Mouse (Mus musculus): ENCODE measurements around the gene Pnkd. TPM values are rescaled to one million over a fixed set of nuclear protein-coding genes. Genes with fewer than 3 reads are reported as not detected.
"Not testable (repeated sequence)": the region's sequence is repeated elsewhere in the genome, so short reads cannot be mapped to it uniquely, and the experiment has no call there.

Pnkd gene
- polyA plus RNA-seq, 1 experiment: 201 TPM

DNA sequence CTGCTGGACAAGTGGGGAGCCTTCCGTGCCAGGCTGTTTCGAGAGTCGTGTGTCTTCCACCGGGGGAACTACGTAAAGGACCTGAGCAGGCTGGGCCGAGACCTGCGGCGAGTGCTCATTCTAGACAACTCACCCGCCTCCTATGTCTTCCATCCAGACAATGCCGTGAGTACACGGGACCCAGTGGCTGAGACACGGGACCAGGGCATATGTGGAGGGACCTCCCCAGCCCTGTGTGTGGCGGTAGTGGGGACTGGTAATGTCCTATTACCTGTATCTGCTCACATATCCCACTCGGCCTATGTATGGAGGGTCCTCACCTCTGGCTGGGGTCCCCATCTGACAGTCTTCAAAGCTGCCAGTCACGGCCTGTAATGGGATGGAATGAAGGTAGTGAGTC lies 110.1 kb downstream of the Pnkd start:
- Histone ChIP-seq H3K27ac (ENCODE audit: insufficient read depth, low read length) (no peak overlapping the region), H3K4me1 (ENCODE audit: control insufficient read depth, insufficient read depth, low read length) (no peaks in the 10 kb centered on the region), H3K4me3 (replicated peaks; ENCODE audit: insufficient read depth, low read depth, low read length) (no peak overlapping the region), H3K27me3 (ENCODE audit: control insufficient read depth, insufficient read depth, low read length) (no peaks in the 10 kb centered on the region)
- no peak for TF ChIP-seq POLR2A (IDR thresholded peaks at IDR 0.05; ENCODE audit: borderline replicate concordance, insufficient read depth, low read length)
- TF ChIP-seq CTCF (IDR thresholded peaks at IDR 0.05; ENCODE audit: borderline replicate concordance, insufficient read depth, low read depth, low read length): no peak
- DNase-seq: no peak
- WGBS: 86% methylated on average over 15 of the region's 15 CpGs

DNA sequence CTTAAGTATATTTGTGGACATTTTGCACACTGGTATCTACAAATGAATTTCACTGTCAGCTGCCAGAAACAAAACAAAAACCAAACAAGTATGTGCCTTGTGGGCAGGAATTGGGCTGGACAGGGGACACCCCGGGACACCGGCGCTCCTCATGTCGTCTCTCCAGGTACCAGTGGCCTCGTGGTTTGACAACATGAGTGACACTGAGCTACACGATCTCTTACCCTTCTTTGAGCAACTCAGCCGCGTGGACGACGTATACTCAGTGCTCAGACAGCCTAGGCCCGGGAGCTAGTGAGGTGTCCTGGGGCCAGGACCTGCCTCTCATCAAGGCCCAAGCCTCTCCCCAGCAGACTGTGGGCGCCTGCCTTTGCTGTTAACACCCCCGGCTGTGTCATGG lies 110.6 kb downstream of the Pnkd start:
- Histone ChIP-seq H3K4me3 (replicated peaks; ENCODE audit: insufficient read depth, low read depth, low read length) (no peak overlapping the region), H3K27me3 (ENCODE audit: control insufficient read depth, insufficient read depth, low read length) (no peaks in the 10 kb centered on the region), H3K27ac (ENCODE audit: insufficient read depth, low read length) (no peak overlapping the region), H3K4me1 (ENCODE audit: control insufficient read depth, insufficient read depth, low read length) (no peaks in the 10 kb centered on the region)
- TF ChIP-seq CTCF (IDR thresholded peaks at IDR 0.05; ENCODE audit: borderline replicate concordance, insufficient read depth, low read depth, low read length) (no peak), POLR2A (IDR thresholded peaks at IDR 0.05; ENCODE audit: borderline replicate concordance, insufficient read depth, low read length) (no peak)
- DNase-seq: peak in 1 of 2 experiments; percentile 18
- WGBS: 77% methylated on average over 13 of the region's 13 CpGs

DNA sequence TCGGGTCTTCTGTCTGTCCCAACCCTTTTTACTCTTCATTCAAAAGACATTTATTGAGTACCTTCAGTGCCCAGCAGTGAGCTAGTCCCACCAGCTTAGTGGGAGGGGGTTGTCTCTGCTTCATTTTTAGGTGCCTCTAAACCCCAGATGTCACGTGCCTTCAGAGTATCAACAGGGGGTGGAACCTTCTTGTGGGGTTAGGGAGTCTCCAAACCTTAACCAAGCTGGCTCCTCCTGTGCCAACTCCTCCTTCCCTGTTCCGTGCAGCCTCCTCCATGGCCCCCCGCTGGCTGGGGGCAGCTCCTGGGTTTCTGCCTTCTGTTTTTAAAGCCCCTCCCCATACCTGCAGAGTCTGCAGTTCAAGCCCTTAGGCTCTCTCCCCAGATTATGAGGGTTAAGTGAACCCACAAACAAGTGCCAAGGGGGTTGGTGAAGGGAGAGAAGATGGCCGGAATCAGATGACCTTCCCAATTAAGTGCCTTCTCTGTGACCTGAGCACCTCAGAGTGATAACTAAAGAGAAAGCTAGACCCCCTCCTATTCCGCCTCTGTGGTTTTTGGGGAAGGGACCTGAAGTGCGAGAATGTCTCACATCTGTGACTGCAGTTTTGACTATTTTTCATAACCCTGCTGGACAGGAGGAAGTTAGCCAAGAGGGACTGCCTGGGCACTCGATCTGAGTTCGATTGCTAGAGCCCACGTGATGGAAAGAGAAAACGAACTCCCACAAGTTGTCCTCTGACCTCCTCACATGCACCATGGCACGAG lies 111.9 kb downstream of the Pnkd start:
- not testable (repeated sequence) for H3K27me3 ChIP-seq (ENCODE audit: control insufficient read depth, insufficient read depth, low read length); DNase-seq; H3K27ac ChIP-seq (ENCODE audit: insufficient read depth, low read length); H3K4me1 ChIP-seq (ENCODE audit: control insufficient read depth, insufficient read depth, low read length)
- peak overlapping the region; percentile 94 for H3K4me3 ChIP-seq (replicated peaks; ENCODE audit: insufficient read depth, low read depth, low read length)
- 13% methylated on average over 12 of the region's 12 CpGs for WGBS

DNA sequence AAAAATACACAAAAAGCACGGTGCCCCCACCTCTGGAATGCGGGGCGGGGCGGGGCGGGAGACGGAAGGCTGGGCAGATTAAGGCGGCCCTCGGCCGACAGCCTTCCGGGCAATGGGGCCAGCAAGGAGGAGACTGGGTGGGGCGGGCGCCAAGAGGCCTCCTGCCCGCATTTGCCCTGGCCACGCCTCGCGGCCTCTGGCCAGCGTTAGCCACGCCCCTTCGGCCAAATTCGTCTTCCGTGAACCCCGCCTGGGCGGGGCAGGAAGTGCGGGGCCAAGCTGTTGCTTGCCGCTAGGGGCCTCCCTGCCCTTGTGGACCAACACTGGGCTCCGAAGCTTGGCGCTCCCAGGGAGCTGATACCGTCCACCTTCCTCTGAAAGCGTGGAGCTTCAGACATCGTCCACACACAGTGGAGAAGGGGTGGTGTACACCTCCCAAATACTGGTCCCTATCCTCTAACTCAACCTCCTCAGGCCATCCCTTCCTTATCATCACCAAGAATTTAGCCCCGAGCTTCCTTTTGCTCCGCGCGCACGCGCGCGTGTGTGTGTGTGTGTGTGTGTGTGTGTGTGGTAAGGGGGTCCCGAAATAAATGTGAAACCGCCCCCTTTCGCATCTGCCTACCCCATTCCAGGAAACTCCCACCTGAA lies 112.7 kb downstream of the Pnkd start:
- peak; percentile 95 to 96 for DNase-seq
- Histone ChIP-seq H3K27ac (ENCODE audit: insufficient read depth, low read length) (peak overlapping the region; percentile 90), H3K27me3 (ENCODE audit: control insufficient read depth, insufficient read depth, low read length) (no peaks in the 10 kb centered on the region), H3K4me1 (ENCODE audit: control insufficient read depth, insufficient read depth, low read length) (no peaks in the 10 kb centered on the region), H3K4me3 (replicated peaks; ENCODE audit: insufficient read depth, low read depth, low read length) (peak overlapping the region; percentile 94)
- TF ChIP-seq POLR2A (IDR thresholded peaks at IDR 0.05; ENCODE audit: borderline replicate concordance, insufficient read depth, low read length) (peak; percentile 82; the same call in 1 of the 2 replicates), CTCF (IDR thresholded peaks at IDR 0.05; ENCODE audit: borderline replicate concordance, insufficient read depth, low read depth, low read length) (peak; percentile 72)
- under 1% methylated on average over 41 of the region's 41 CpGs for WGBS

DNA sequence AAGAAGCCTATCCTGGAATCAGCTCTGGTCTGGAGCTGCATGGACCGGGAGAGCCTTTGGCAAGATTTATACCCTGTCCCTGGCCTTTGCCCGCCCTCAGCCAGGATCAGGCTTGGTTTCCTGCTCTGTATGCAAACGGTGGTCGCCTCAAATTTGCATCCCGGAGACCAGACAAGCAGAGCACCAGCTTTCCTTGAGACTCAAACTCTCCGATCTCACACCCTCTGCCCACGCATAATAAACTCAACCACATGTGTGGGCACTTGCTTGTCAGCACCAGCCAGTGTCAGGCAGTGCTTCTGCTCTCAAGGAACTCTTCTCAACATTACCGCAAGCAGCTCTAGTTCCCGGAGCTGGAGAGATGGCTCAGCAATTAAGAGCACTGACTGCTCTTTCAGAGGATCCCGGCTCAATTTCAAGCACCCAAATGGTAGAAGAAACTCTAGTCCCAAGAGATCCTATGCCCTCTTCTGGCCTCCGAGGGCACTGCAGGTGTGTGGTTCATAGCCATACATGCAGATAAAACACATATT lies 113.3 kb downstream of the Pnkd start:
- peak; percentile 52; the same call in 1 of the 2 replicates for TF ChIP-seq CTCF (IDR thresholded peaks at IDR 0.05; ENCODE audit: borderline replicate concordance, insufficient read depth, low read depth, low read length)
- TF ChIP-seq POLR2A (IDR thresholded peaks at IDR 0.05; ENCODE audit: borderline replicate concordance, insufficient read depth, low read length): no peak
- Histone ChIP-seq H3K4me1 (ENCODE audit: control insufficient read depth, insufficient read depth, low read length) (no peaks in the 10 kb centered on the region), H3K27ac (ENCODE audit: insufficient read depth, low read length) (peak overlapping the region; percentile 90), H3K27me3 (ENCODE audit: control insufficient read depth, insufficient read depth, low read length) (no peaks in the 10 kb centered on the region), H3K4me3 (replicated peaks; ENCODE audit: insufficient read depth, low read depth, low read length) (peak overlapping the region; percentile 94)
- peak; percentile 70 to 77 for DNase-seq
- 3% methylated on average over 11 of the region's 11 CpGs for WGBS

DNA sequence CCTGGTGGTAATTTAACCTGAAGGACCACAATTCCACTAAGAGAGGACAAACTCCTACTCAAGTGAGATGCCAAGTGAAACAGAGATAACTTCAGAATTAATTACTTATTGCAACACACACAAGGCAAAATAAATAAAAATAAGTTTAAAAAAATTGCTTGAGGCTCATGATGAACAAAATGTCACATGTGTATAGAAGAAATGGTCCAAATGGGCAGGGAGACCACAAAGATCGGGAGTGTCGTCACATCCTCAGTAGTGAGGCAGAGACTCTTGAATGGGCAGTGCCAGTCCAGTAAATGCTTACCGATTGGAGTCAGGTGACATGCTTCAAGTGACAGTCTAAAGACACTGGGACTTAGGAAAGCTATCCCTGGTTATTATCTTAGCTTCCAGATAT lies 115.8 kb downstream of the Pnkd start:
- 81% methylated on average over 3 of the region's 3 CpGs for WGBS
- Histone ChIP-seq H3K27me3 (ENCODE audit: control insufficient read depth, insufficient read depth, low read length) (no peaks in the 10 kb centered on the region), H3K4me3 (replicated peaks; ENCODE audit: insufficient read depth, low read depth, low read length) (no peak overlapping the region), H3K4me1 (ENCODE audit: control insufficient read depth, insufficient read depth, low read length) (no peaks in the 10 kb centered on the region), H3K27ac (ENCODE audit: insufficient read depth, low read length) (no peak overlapping the region)
- DNase-seq: no peak
- TF ChIP-seq CTCF (IDR thresholded peaks at IDR 0.05; ENCODE audit: borderline replicate concordance, insufficient read depth, low read depth, low read length) (no peak), POLR2A (IDR thresholded peaks at IDR 0.05; ENCODE audit: borderline replicate concordance, insufficient read depth, low read length) (no peak)

DNA sequence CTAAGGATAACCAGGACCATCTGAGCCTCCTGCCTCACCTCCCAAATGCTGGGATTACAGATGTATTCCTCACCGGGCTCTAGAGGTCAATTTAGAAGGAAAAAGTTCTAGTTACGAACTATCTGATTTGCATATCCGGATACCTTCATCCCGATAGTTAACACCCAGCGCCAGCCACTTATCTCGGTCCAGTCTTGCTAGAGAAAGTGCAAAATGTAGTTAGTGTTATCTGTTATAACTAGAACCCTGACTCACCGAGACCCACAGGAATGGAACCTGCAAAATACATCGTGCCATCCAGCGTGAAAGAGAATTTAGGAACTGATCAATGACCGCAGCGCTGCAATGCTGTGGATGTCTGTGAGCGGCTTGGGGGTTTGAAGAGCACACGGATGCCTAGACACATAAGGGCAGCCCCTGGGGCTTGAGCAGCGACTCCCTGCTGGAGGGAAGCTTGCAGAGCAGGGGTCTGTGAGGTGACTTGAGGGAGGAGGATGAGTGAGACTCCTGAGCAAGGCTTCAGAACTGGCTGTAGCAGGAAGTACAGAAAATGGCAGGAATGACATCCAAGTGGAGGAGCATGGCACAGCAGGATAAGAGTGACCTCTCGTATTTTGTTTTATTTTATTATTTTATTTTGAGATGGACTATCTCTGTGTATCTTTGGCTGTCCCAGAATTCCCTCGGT lies 116.4 kb downstream of the Pnkd start:
- no peak for TF ChIP-seq CTCF (IDR thresholded peaks at IDR 0.05; ENCODE audit: borderline replicate concordance, insufficient read depth, low read depth, low read length)
- TF ChIP-seq POLR2A (IDR thresholded peaks at IDR 0.05; ENCODE audit: borderline replicate concordance, insufficient read depth, low read length): no peak
- Histone ChIP-seq H3K27me3 (ENCODE audit: control insufficient read depth, insufficient read depth, low read length) (no peaks in the 10 kb centered on the region), H3K4me1 (ENCODE audit: control insufficient read depth, insufficient read depth, low read length) (no peaks in the 10 kb centered on the region), H3K27ac (ENCODE audit: insufficient read depth, low read length) (no peak overlapping the region), H3K4me3 (replicated peaks; ENCODE audit: insufficient read depth, low read depth, low read length) (no peak overlapping the region)
- DNase-seq: no peak
- WGBS: 54% methylated on average over 16 of the region's 16 CpGs

Other genes starting within 250 kb of the Pnkd start
- gene Tns1, start 160.5 kb upstream of the Pnkd start, polyA plus RNA-seq (2012; rRNA removed): 23.4 and 25.1 TPM in 2 replicates
- 0.17 and 0.18 TPM in 2 replicates for gene Rufy4, start 159.4 kb upstream of the Pnkd start, polyA plus RNA-seq (2012; rRNA removed)
- gene Cxcr2, start 130.9 kb upstream of the Pnkd start, polyA plus RNA-seq (2012; rRNA removed): 0.15 TPM in 1 of 2 replicates, not detected in the other
- not detected in 2 replicates for gene Cxcr1, start 90.3 kb upstream of the Pnkd start, polyA plus RNA-seq (2012; rRNA removed)
- 146 and 151 TPM in 2 replicates for gene Arpc2, start 48.8 kb upstream of the Pnkd start, polyA plus RNA-seq (2012; rRNA removed)
- not detected in 2 replicates for gene Gpbar1, start 6.4 kb upstream of the Pnkd start, polyA plus RNA-seq (2012; rRNA removed)
- 186 and 198 TPM in 2 replicates for gene Aamp, start 192 bp upstream of the Pnkd start, polyA plus RNA-seq (2012; rRNA removed)
- gene Tmbim1, start 20.7 kb downstream of the Pnkd start, polyA plus RNA-seq (2012; rRNA removed): 56.1 and 58.2 TPM in 2 replicates
- 2.1 and 3.3 TPM in 2 replicates for gene Catip, start 77.2 kb downstream of the Pnkd start, polyA plus RNA-seq (2012; rRNA removed)
- gene Slc11a1, start 90.3 kb downstream of the Pnkd start, polyA plus RNA-seq (2012; rRNA removed): 4.7 and 5.6 TPM in 2 replicates
- 35.7 and 37.2 TPM in 2 replicates for gene Ctdsp1, start 106.6 kb downstream of the Pnkd start, polyA plus RNA-seq (2012; rRNA removed)
- 0.39 and 0.59 TPM in 2 replicates for gene Vil1, start 124.4 kb downstream of the Pnkd start, polyA plus RNA-seq (2012; rRNA removed)
- 28.4 and 28.5 TPM in 2 replicates for gene Cnot9, start 221.1 kb downstream of the Pnkd start, polyA plus RNA-seq (2012; rRNA removed)